Mouse (Mus musculus): ENCODE measurements around the gene Sfta2. TPM values are rescaled to one million over a fixed set of nuclear protein-coding genes. Genes with fewer than 3 reads are reported as not detected.

Gene Sfta2
- polyA plus RNA-seq, 1 experiment from 2014 or later: 1.0 TPM

- no peak overlapping the region for H3K4me2 ChIP-seq (replicated peaks; ENCODE audit: low read depth)
- H3K4me3 ChIP-seq (ENCODE audit: low read depth, low read length): no peak overlapping the region
- TF ChIP-seq CTCF (IDR thresholded peaks at IDR 0.05; ENCODE audit: low read depth): no peak
- H3K4me1 ChIP-seq (replicated peaks; ENCODE audit: control insufficient read depth, insufficient read depth, low read length): no peaks in the 10 kb centered on the region
- no peak for ATAC-seq
- H3K9me3 ChIP-seq (ENCODE audit: control insufficient read depth): no peaks in the 10 kb centered on the region
- peaks cover 15% of the 10 kb centered on the region for H3K36me3 ChIP-seq (ENCODE audit: control insufficient read depth, insufficient read depth)
- no peaks in the 10 kb centered on the region for H3K27me3 ChIP-seq (replicated peaks; ENCODE audit: control insufficient read depth, insufficient read depth, low read length)
- 84% methylated on average over 6 of the region's 6 CpGs for WGBS
- H3K9ac ChIP-seq (ENCODE audit: low read depth, low read length): no peak overlapping the region
- H3K27ac ChIP-seq (ENCODE audit: low read depth, low read length): no peak overlapping the region
Observed at GRCm38 (mm10) chr17:35672527-35672926, 71.2 kb downstream of the Sfta2 start.

DNA sequence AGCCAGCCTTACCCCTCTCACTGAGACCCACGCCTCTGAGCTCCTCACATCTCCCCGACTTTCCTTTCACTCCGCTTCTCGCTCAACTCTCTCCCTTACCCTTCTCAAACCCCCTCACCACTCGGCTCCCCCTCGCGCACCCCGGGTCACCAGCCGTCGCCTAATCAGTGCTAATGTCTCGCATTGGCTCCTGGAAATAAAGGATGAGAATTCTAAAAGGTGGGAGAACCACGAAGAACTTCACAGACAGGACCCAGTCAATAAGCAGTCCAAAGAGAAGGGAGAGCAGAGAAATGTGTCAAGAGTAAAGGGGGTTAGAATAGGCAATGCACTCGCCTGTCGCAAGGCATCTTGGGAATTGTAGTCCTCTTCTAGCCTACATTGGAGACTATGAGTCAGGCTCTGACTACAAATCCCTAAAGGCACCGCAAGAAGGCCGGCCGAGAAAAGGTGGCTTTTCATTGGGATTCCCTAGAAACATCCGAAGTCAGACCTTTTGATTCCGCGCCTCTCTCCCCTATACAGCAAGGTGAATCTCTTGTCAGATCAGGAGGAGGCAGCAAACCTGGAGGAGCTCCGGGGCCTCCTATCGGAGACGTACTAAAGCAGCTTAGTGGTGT, 72.2 kb downstream of the Sfta2 start, which contains the start of gene Gtf2h4:
TSS of gene Gtf2h4 (minus strand) at position 324 of the 620 bp plus-strand sequence.
- H3K36me3 ChIP-seq (ENCODE audit: control insufficient read depth, insufficient read depth): peaks cover 15% of the 10 kb centered on the region
- no peak within 1 kb of the TSS for H3K27ac ChIP-seq (ENCODE audit: low read depth, low read length)
- no peaks in the 10 kb centered on the region for H3K9me3 ChIP-seq (ENCODE audit: control insufficient read depth)
- H3K4me1 ChIP-seq (replicated peaks; ENCODE audit: control insufficient read depth, insufficient read depth, low read length): no peaks in the 10 kb centered on the region
- WGBS: 1% methylated on average over 23 of the region's 23 CpGs
- ATAC-seq: peak; percentile 95
- H3K4me2 ChIP-seq (replicated peaks; ENCODE audit: low read depth): peak within 1 kb of the TSS; percentile 83
- peak; percentile 40 for TF ChIP-seq CTCF (IDR thresholded peaks at IDR 0.05; ENCODE audit: low read depth)
- H3K4me3 ChIP-seq (ENCODE audit: low read depth, low read length): peak within 1 kb of the TSS; percentile 59
- peak within 1 kb of the TSS; percentile 80 for H3K9ac ChIP-seq (ENCODE audit: low read depth, low read length)
- no peaks in the 10 kb centered on the region for H3K27me3 ChIP-seq (replicated peaks; ENCODE audit: control insufficient read depth, insufficient read depth, low read length)

DNA sequence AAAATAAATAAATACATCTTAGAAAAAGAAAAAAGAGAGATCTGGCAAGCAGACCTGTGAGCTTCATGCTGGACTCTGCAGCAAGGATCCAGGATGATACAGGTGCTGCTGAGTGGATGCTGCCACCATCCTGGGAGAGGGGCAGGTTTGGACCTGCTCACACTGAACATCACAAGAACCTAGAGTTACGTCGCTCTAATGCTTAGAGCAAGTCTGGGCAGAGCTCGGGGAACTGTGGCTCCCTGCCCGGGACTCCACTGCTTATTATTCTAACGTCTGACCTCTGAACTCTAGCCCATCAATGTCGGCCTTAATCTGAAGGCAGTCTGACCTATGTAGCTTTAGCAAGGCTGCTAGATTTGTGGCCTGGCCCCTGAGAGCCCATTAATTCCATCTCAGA, 79.2 kb downstream of the Sfta2 start:
- Histone ChIP-seq H3K27me3 (replicated peaks; ENCODE audit: control insufficient read depth, insufficient read depth, low read length) (no peaks in the 10 kb centered on the region), H3K4me3 (ENCODE audit: low read depth, low read length) (no peak overlapping the region), H3K4me1 (replicated peaks; ENCODE audit: control insufficient read depth, insufficient read depth, low read length) (no peaks in the 10 kb centered on the region), H3K36me3 (ENCODE audit: control insufficient read depth, insufficient read depth) (peaks cover 34% of the 10 kb centered on the region), H3K9ac (ENCODE audit: low read depth, low read length) (no peak overlapping the region), H3K27ac (ENCODE audit: low read depth, low read length) (no peak overlapping the region), H3K4me2 (replicated peaks; ENCODE audit: low read depth) (no peak overlapping the region), H3K9me3 (ENCODE audit: control insufficient read depth) (no peaks in the 10 kb centered on the region)
- ATAC-seq: no peak
- 56% methylated on average over 6 of the region's 6 CpGs for WGBS
- no peak for TF ChIP-seq CTCF (IDR thresholded peaks at IDR 0.05; ENCODE audit: low read depth)

GRCm38 (mm10) chr17:35681986-35682385, 80.6 kb downstream of the Sfta2 start:
- no peaks in the 10 kb centered on the region for H3K9me3 ChIP-seq (ENCODE audit: control insufficient read depth)
- no peak overlapping the region for H3K4me3 ChIP-seq (ENCODE audit: low read depth, low read length)
- 88% methylated on average over 13 of the region's 13 CpGs for WGBS
- H3K4me2 ChIP-seq (replicated peaks; ENCODE audit: low read depth): no peak overlapping the region
- no peak for ATAC-seq
- H3K27ac ChIP-seq (ENCODE audit: low read depth, low read length): no peak overlapping the region
- H3K9ac ChIP-seq (ENCODE audit: low read depth, low read length): no peak overlapping the region
- peaks cover 47% of the 10 kb centered on the region for H3K36me3 ChIP-seq (ENCODE audit: control insufficient read depth, insufficient read depth)
- H3K4me1 ChIP-seq (replicated peaks; ENCODE audit: control insufficient read depth, insufficient read depth, low read length): no peaks in the 10 kb centered on the region
- no peak for TF ChIP-seq CTCF (IDR thresholded peaks at IDR 0.05; ENCODE audit: low read depth)
- no peaks in the 10 kb centered on the region for H3K27me3 ChIP-seq (replicated peaks; ENCODE audit: control insufficient read depth, insufficient read depth, low read length)

- no peak overlapping the region for H3K9ac ChIP-seq (ENCODE audit: low read depth, low read length)
- H3K4me2 ChIP-seq (replicated peaks; ENCODE audit: low read depth): no peak overlapping the region
- WGBS: 75% methylated on average over 9 of the region's 9 CpGs
- H3K4me1 ChIP-seq (replicated peaks; ENCODE audit: control insufficient read depth, insufficient read depth, low read length): no peaks in the 10 kb centered on the region
- no peaks in the 10 kb centered on the region for H3K9me3 ChIP-seq (ENCODE audit: control insufficient read depth)
- no peak overlapping the region for H3K27ac ChIP-seq (ENCODE audit: low read depth, low read length)
- TF ChIP-seq CTCF (IDR thresholded peaks at IDR 0.05; ENCODE audit: low read depth): no peak
- H3K27me3 ChIP-seq (replicated peaks; ENCODE audit: control insufficient read depth, insufficient read depth, low read length): no peaks in the 10 kb centered on the region
- no peak overlapping the region for H3K4me3 ChIP-seq (ENCODE audit: low read depth, low read length)
- no peak for ATAC-seq
- peaks cover 78% of the 10 kb centered on the region for H3K36me3 ChIP-seq (ENCODE audit: control insufficient read depth, insufficient read depth)
Observed at GRCm38 (mm10) chr17:35685061-35685460, 83.7 kb downstream of the Sfta2 start.

DNA sequence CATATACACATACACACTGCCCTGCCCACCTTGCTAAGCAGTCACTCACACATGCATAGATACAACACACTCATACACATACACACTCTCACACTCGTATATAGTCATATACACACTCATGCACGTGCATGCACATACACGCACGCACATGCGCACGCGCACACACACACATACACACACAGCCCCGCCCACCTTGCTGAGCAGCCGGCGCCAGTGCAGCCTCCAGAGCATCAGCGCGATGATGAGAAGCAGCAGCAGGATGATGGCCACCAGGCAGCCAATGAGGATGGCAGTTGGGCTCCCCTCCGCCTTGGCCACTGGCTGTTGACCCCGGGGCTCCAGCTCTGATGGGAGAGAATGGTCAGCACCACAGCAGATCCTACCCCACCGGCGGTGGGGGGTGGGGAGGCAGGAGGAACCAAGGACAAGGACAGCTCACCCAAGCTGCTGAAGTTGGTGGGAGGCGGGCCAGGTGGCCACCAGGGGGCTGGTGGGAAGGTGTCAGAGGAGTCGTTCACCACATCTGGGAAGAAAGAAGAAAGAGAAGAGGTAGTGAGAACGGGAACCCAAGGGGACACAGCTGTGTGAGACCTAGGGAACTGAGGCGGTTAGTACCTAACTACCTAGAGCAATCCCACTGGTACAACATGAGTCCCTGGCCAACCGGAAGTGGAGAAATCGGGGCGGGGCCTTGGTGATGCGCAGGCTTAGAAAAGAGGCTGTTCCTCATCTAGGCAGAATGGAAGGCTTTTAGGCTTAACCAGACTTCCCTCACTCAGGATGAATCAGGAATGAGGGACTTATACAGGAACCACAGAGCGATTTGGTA, 87.2 kb downstream of the Sfta2 start:
- no peak for ATAC-seq
- Histone ChIP-seq H3K9ac (ENCODE audit: low read depth, low read length) (no peak overlapping the region), H3K4me1 (replicated peaks; ENCODE audit: control insufficient read depth, insufficient read depth, low read length) (no peaks in the 10 kb centered on the region), H3K4me3 (ENCODE audit: low read depth, low read length) (no peak overlapping the region), H3K36me3 (ENCODE audit: control insufficient read depth, insufficient read depth) (peaks cover 97% of the 10 kb centered on the region), H3K27me3 (replicated peaks; ENCODE audit: control insufficient read depth, insufficient read depth, low read length) (no peaks in the 10 kb centered on the region), H3K27ac (ENCODE audit: low read depth, low read length) (peak overlapping the region; percentile 21; the same call in 1 of the 2 replicates), H3K4me2 (replicated peaks; ENCODE audit: low read depth) (no peak overlapping the region), H3K9me3 (ENCODE audit: control insufficient read depth) (no peaks in the 10 kb centered on the region)
- no peak for TF ChIP-seq CTCF (IDR thresholded peaks at IDR 0.05; ENCODE audit: low read depth)
- 82% methylated on average over 25 of the region's 25 CpGs for WGBS

All from intestine, postnatal 0 days (tissue).